Mouse (Mus musculus) Patski (cell line): ENCODE data around the gene Noto. TPM values are rescaled to one million over a fixed set of nuclear protein-coding genes. Genes with fewer than 3 reads are reported as not detected.

Experiments
- ATAC-seq: fragments of 100-300 bp; one replicate; pipeline ENCODE4 v1.8.0; 2021
- CTCF ChIA-PET: fragments of 350-600 bp; sonication (Branson Sonifier 250); formaldehyde crosslinking; loops from one replicate; lab custom pipeline; 2022; ENCODE audit warnings: inconsistent platforms; lab: Charles Lee
- POLR2A ChIA-PET: fragments of 350-600 bp; sonication (Branson Sonifier 250); formaldehyde crosslinking; loops from one replicate; lab custom pipeline; 2022; ENCODE audit warnings: antibody characterized with exemption, inconsistent platforms; lab: Charles Lee
- DNase-seq: peaks from one replicate; pipeline ENCODE4 v3.0.0-alpha.2; 2011; ENCODE audit warnings: low read depth, low spot score
- H3K27me3 ChIP-seq: fragments of 371-371 bp; one replicate; pipeline ENCODE4 v1.5.1; 2021
- CTCF ChIP-seq: fragments of 100-300 bp; IDR thresholded peaks from one replicate; pipeline ENCODE4 v1.5.1; 2021
- in situ Hi-C: fragments of 300-500 bp; cut with MboI; formaldehyde crosslinking; loops from 3 replicates; pipeline ENCODE4 v1.11.1; 2018; ENCODE audit warnings: low pct_unique_long_range_greater_than_20kb, mixed read lengths
- polyA plus RNA-seq: library from polyadenylated mRNA; unstranded; gene quantifications from one replicate; pipeline ENCODE4 v1.2.3, GENCODE M21; 2021

Noto gene
- not detected for polyA plus RNA-seq

DNA sequence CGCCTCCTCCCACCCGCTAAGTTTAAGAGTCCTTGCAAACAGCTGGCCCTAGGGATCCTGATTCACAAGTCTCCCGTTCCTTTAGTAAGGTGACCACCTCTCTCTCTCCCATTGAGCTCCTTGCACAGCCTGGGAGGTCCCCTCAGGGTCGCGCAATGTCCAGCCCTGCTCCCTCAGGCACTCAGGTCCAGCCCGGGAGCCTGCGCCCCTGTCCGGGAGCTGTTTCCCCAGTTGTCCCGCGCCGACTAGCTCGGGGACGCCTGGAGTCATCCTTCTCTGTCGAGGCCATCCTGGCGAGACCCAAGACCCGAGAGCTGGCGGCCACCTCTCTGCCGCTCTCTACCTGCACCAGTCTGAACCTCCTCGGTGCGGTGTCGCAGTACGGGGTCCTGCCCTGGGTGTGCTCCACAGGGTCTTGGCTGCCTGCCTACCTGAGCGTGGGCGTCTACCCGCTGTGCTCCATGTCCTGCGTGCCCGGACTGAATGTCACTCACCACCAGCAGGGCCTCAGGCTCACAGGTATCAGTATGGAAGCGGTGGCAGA, at the start of gene Noto:
Gene Noto, plus strand, starts transcription at position 51 of the 544 bp plus-strand sequence.
- H3K27me3 ChIP-seq: no peaks in the 10 kb centered on the region
- TF ChIP-seq CTCF: no peak
- DNase-seq (no peak), ATAC-seq (no peak)
- in situ Hi-C loops: loop anchor here (25.0 kb wide), 1 partner anchor 387 kb away; no protein-coding TSS in a partner anchor
- ChIA-PET CTCF (no interaction called here), POLR2A (no interaction called here)

- H3K27me3 ChIP-seq: no peaks in the 10 kb centered on the region
- ChIA-PET POLR2A (interaction anchor here (0.9 to 2.6 kb wide), 3 partner anchors 9 to 26 kb away, joined by 3 to 22 read pairs (median 6); no protein-coding TSS in a partner anchor), CTCF (interaction anchor here (14.7 kb wide), 1 partner anchor 28 kb away, joined by 106 read pairs; no protein-coding TSS in a partner anchor)
- no peak for DNase-seq
- TF ChIP-seq CTCF: no peak
- in situ Hi-C loops: no loop called here
- ATAC-seq: peak; percentile 10
These were observed 49.5 kb upstream of the Noto start, which contains the start of gene Rab11fip5 for GRCm38 (mm10) chr6:85373951-85374733. Gene Rab11fip5 (minus strand): TSS chr6:85374634.

- in situ Hi-C loops: no loop called here
These were observed 49.0 kb upstream of the Noto start for GRCm38 (mm10) chr6:85374734-85375114.

GRCm38 (mm10) chr6:85377066-85377734, 46.5 kb upstream of the Noto start:
- DNase-seq (no peak), ATAC-seq (no peak)
- no peak for TF ChIP-seq CTCF
- ChIA-PET POLR2A (interaction anchor here (1.8 kb wide), 1 partner anchor 10 kb away, joined by 4 read pairs; no protein-coding TSS in a partner anchor), CTCF (interaction anchor here (14.7 kb wide), 1 partner anchor 31 kb away, joined by 106 read pairs; no protein-coding TSS in a partner anchor)
- H3K27me3 ChIP-seq: no peaks in the 10 kb centered on the region
- in situ Hi-C loops: no loop called here

More at GRCm38 (mm10) chr6:85374734-85375114, 49.0 kb upstream of the Noto start:
- no peaks in the 10 kb centered on the region for H3K27me3 ChIP-seq
- ChIA-PET CTCF (interaction anchor here (14.7 kb wide), 1 partner anchor 29 kb away, joined by 106 read pairs; no protein-coding TSS in a partner anchor), POLR2A (interaction anchor here (0.9 to 2.6 kb wide), 3 partner anchors 9 to 27 kb away, joined by 3 to 22 read pairs (median 6); no protein-coding TSS in a partner anchor)
- ATAC-seq (peak; percentile 90), DNase-seq (no peak)
- no peak for TF ChIP-seq CTCF

DNA sequence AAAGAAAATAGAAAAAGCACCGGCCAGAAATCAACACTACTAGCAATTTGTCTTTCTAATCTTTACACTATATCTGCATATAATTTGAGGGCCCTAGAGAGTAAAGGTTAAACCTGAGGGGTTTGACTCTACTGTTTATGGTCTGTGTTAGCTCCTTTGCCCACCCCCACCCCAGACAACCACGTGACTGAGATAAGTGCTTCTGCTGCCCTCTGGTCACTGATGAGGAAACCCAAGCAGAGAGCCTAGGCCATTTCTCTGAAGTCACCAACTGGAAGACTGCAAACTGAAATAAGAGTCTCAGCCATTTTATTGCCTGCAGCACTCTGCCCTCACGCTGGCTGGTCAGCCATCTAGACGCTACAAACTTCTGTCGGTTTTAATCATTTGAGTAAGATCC, 45.8 kb upstream of the Noto start:
- ChIA-PET POLR2A (no interaction called here), CTCF (interaction anchor here (1.5 to 14.7 kb wide), 2 partner anchors 32 to 38 kb away, joined by 4 to 106 read pairs; no protein-coding TSS in a partner anchor)
- H3K27me3 ChIP-seq: no peaks in the 10 kb centered on the region
- DNase-seq: no peak
- in situ Hi-C loops: no loop called here
- ATAC-seq: no peak
- no peak for TF ChIP-seq CTCF

- in situ Hi-C loops: no loop called here
- no peak for TF ChIP-seq CTCF
- ChIA-PET CTCF (interaction anchor here (1.5 to 14.7 kb wide), 2 partner anchors 33 to 39 kb away, joined by 4 to 106 read pairs; no protein-coding TSS in a partner anchor), POLR2A (interaction anchor here (0.7 to 1.3 kb wide), 2 partner anchors 10 to 51 kb away, joined by 3 to 4 read pairs; no protein-coding TSS in a partner anchor)
- no peak for DNase-seq
- H3K27me3 ChIP-seq: no peaks in the 10 kb centered on the region
- ATAC-seq: no peak
These were observed 45.1 kb upstream of the Noto start for GRCm38 (mm10) chr6:85378629-85379028.

DNA sequence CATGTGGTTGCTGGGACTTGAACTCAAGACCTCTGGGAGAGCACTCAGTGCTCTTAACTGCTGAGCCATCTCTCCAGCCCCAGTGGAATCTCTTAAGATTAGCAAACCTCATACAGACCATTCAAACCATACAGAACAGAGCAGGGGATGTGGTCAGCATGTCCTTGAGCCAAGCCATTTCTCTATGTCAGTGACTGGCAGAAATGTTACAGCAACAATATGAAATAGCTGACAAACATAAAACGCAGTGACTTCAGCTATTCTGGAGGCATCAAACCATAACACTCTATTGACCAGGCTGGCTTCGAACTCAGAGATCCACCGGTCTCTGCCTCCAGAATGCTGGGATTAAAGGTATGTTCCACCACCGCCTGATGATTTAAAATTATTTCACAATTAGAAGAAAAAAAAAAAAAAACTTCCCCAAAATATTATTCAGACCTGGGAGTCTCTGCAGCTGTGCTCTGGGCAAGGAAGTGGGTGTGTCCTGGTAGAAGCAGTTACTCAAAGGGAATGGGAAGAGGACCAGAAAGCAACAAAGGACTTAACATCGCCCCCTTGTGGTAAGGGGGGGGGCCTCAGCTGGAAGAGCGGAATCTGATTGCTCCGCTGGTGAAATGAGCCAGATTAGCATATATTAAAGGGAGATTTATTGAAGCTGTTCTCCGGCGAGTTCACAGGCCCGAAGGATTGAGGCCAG, 43.3 kb upstream of the Noto start:
- TF ChIP-seq CTCF: no peak
- H3K27me3 ChIP-seq: no peaks in the 10 kb centered on the region
- DNase-seq: no peak
- in situ Hi-C loops: no loop called here
- CTCF ChIA-PET: interaction anchor here (1.0 to 14.7 kb wide), 4 partner anchors 8 to 48 kb away, joined by 3 to 106 read pairs (median 3); no protein-coding TSS in a partner anchor
- POLR2A ChIA-PET: interaction anchor here (0.7 to 1.2 kb wide), 3 partner anchors 11 to 46 kb away, joined by 3 read pairs; no protein-coding TSS in a partner anchor
- ATAC-seq: peak; percentile 41

DNA sequence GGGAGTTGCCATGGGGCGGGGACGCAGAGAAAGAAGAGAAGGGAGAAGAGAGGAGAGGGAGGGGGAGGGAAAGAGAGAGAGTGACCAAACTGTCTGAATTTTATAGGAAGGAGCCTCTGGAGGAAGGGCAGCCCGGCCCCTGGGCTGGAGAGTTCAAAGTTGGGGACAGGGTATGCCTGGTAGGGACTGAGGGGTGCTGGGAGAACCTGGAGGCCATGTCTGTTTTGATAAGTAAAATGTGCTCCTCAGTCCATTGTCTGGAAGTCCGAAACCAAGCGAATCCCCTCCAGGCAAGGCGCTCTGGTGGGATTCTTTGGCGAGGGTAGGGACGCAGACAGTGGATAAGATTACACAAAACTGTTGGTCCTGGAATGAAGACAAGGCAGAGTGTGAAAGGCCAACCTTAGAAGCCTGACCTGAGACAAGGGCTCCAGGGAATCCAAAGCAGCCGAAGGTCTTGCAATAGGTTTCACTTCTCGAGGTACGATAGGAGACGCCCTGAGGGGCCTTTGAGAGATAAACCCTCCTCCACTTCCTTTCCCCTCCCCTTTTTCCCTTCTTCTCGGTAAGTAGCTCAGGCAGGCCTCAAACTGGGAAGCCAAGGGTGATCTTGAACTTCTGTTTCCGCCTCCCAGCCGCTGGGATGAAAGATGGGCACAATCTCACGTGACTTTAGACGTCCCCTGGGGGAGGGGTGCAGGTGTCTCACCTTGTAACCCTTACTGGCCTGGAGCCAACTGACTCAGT, 42.6 kb upstream of the Noto start:
- in situ Hi-C loops: no loop called here
- no peak for DNase-seq
- no peaks in the 10 kb centered on the region for H3K27me3 ChIP-seq
- no peak for TF ChIP-seq CTCF
- ChIA-PET CTCF (interaction anchor here (1.0 to 14.7 kb wide), 4 partner anchors 7 to 42 kb away, joined by 3 to 106 read pairs (median 3); no protein-coding TSS in a partner anchor), POLR2A (interaction anchor here (1.2 kb wide), 1 partner anchor 47 kb away, joined by 3 read pairs; no protein-coding TSS in a partner anchor)
- ATAC-seq: no peak

- DNase-seq (no peak), ATAC-seq (no peak)
- ChIA-PET CTCF (interaction anchor here (1.0 to 14.7 kb wide), 2 partner anchors 12 to 36 kb away, joined by 3 to 106 read pairs; no protein-coding TSS in a partner anchor), POLR2A (interaction anchor here (1.2 kb wide), 1 partner anchor 47 kb away, joined by 3 read pairs; no protein-coding TSS in a partner anchor)
- in situ Hi-C loops: no loop called here
- no peaks in the 10 kb centered on the region for H3K27me3 ChIP-seq
- no peak for TF ChIP-seq CTCF
These were observed 42.1 kb upstream of the Noto start for GRCm38 (mm10) chr6:85381648-85382020.
